Mouse (Mus musculus) forebrain, embryonic 14.5 days (tissue): Measurements from ENCODE around the gene Vash2. TPM values are rescaled to one million over a fixed set of nuclear protein-coding genes. Genes with fewer than 3 reads are reported as not detected.
"Not testable (repeated sequence)": the region's sequence is repeated elsewhere in the genome, so short reads cannot be mapped to it uniquely, and the experiment has no call there.

Source experiments
- ATAC-seq: fragments of 200-750 bp; cut with Nextera tagmentation; 2 replicates; pipeline ENCODE4 v1.8.0; 2017; ENCODE audit warnings: mild to moderate bottlenecking, moderate library complexity
- DNase-seq: peaks from one replicate; pipeline ENCODE4 v3.0.0-alpha.2; 2015; ENCODE audit warnings: low spot score
- H3K27ac ChIP-seq: fragments of 300-500 bp; sonication (generic); 2 replicates; pipeline ENCODE4 v1.5.1; 2014; ENCODE audit warnings: low read depth, mild to moderate bottlenecking, control low read depth, low read length, moderate library complexity
- H3K27me3 ChIP-seq: fragments of 300-500 bp; sonication (generic); replicated peaks from 2 replicates; pipeline ENCODE4 v1.6.1; 2014; ENCODE audit warnings: low read length, control low read depth, mixed read lengths; ENCODE audit not compliant: control insufficient read depth, insufficient read depth
- H3K36me3 ChIP-seq: fragments of 300-500 bp; sonication (generic); 2 replicates; pipeline ENCODE4 v1.6.1; 2014; ENCODE audit warnings: low read length, control low read depth; ENCODE audit not compliant: control insufficient read depth, insufficient read depth
- H3K4me1 ChIP-seq: fragments of 300-500 bp; sonication (generic); 2 replicates; pipeline ENCODE4 v1.6.1; 2014; ENCODE audit warnings: antibody characterized with exemption, low read length, control low read depth; ENCODE audit not compliant: control insufficient read depth, insufficient read depth
- H3K4me2 ChIP-seq: fragments of 300-500 bp; sonication (generic); 2 replicates; pipeline ENCODE4 v1.6.1; 2014; ENCODE audit warnings: mild to moderate bottlenecking, control low read depth, low read length
- H3K4me3 ChIP-seq: fragments of 300-500 bp; sonication (generic); 2 replicates; pipeline ENCODE4 v1.5.1; 2014; ENCODE audit warnings: low read depth, low read length, control low read depth
- H3K9ac ChIP-seq: fragments of 300-500 bp; sonication (generic); 2 replicates; pipeline ENCODE4 v1.6.1; 2014; ENCODE audit warnings: mild to moderate bottlenecking, low read length, control low read depth, moderate library complexity
- H3K9me3 ChIP-seq: fragments of 300-500 bp; sonication (generic); replicated peaks from 2 replicates; pipeline ENCODE4 v1.6.1; 2016; ENCODE audit warnings: low read length, control low read depth, mixed read lengths; ENCODE audit not compliant: control insufficient read depth
- WGBS: fragments of 180-500 bp; shearing (Covaris S2); extraction: QIAGEN DNeasy Blood & Tissue Kit; methylation state at CpG from one replicate; pipeline ENCODE4 v1.1.7; 2014; 5-methylcytosine and 5-hydroxymethylcytosine counted together
- polyA plus RNA-seq: library from polyadenylated mRNA; unstranded; fragments of >200 nt; fragmentation: Nextera tagmentation; extraction: Ambion mirVana; gene quantifications from 2 replicates; pipeline ENCODE4 v1.2.1, GENCODE M21; 2014

Vash2 gene
- 77.3 and 98.6 TPM in 2 replicates for polyA plus RNA-seq

DNA sequence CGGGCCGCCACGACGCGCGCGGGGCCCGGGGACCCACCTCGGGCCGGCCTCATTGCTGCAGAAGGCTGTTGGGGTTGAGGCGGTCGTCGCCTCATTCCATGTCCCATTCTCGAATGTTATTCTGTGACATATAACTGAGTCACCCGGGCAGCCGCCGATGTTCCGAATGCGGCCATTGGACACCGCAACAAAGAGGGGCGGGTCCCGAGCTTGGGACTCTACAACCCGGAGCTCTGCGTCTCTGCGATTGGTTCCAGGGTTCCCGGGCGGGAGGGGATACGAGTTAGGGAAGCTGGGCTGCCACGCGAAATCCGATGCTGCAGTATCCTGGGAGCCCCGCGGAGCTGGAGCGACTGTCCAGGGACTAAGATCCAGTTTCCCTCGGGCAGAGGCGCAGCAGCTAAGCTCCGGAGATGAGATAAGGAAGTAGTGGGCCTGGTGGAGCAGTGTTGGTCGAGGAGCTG lies at the start of gene Vash2:
Vash2 (minus strand) TSS at position 197 of the 464 bp plus-strand sequence.
- under 1% methylated on average over 38 of the region's 38 CpGs for WGBS
- peaks cover 11% of the 10 kb centered on the region for H3K36me3 ChIP-seq
- H3K9ac ChIP-seq = peak within 1 kb of the TSS; percentile 94
- H3K9me3 ChIP-seq = no peaks in the 10 kb centered on the region
- peak within 1 kb of the TSS; percentile 94 for H3K4me2 ChIP-seq
- DNase-seq = peak; percentile 98
- peak within 1 kb of the TSS; percentile 71 for H3K4me3 ChIP-seq
- peak; percentile 99 for ATAC-seq
- H3K27me3 ChIP-seq = no peaks in the 10 kb centered on the region
- H3K4me1 ChIP-seq = peaks cover 13% of the 10 kb centered on the region
- peak within 1 kb of the TSS; percentile 92 for H3K27ac ChIP-seq

DNA sequence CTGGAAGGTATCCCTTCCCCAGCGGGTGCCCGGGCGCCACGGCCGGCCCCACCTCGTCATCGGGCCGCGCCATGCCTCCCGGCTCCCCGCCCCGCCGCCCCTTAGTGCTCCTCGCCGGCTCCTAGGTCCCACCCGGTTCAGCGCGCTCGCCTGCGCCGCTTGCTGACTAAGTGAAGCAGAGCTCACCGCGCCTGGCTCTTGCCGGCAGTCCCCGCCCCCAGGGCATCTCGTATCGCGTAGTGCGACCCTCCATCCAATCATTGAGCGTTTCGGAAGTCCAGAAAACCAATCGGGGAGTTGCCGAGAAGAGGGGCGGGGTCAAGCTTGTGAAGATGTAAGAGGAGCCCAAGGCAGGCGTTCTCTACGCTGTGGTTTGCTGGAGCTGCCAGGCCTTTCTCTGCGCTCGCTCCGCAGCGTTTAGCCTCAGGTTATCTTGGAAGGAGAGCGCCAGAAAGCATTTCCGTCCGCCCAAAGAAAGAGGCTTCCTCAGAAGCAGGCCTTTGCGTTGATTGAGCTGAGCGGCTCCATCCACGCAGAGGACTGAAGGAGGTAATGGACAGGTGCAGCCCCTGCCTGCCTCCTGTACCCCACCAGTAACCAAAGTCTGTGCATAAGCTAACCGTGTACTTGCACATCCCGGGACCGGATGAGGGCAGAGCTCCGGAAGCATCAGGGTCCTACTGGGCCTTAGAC lies 47.1 kb upstream of the Vash2 start, which contains the start of gene Flvcr1:
Flvcr1 (minus strand) TSS at position 138 of the 693 bp plus-strand sequence.
- H3K4me1 ChIP-seq = peaks cover 13% of the 10 kb centered on the region
- DNase-seq (peak; percentile 100), ATAC-seq (peak; percentile 99)
- H3K9me3 ChIP-seq = no peaks in the 10 kb centered on the region
- H3K27ac ChIP-seq = peak within 1 kb of the TSS; percentile 94
- peaks cover 2% of the 10 kb centered on the region; the same call in 1 of the 2 replicates for H3K36me3 ChIP-seq
- H3K4me2 ChIP-seq = peak within 1 kb of the TSS; percentile 98
- peak within 1 kb of the TSS; percentile 84 for H3K9ac ChIP-seq
- WGBS = under 1% methylated on average over 50 of the region's 50 CpGs
- peak within 1 kb of the TSS; percentile 73 for H3K4me3 ChIP-seq
- no peaks in the 10 kb centered on the region for H3K27me3 ChIP-seq

DNA sequence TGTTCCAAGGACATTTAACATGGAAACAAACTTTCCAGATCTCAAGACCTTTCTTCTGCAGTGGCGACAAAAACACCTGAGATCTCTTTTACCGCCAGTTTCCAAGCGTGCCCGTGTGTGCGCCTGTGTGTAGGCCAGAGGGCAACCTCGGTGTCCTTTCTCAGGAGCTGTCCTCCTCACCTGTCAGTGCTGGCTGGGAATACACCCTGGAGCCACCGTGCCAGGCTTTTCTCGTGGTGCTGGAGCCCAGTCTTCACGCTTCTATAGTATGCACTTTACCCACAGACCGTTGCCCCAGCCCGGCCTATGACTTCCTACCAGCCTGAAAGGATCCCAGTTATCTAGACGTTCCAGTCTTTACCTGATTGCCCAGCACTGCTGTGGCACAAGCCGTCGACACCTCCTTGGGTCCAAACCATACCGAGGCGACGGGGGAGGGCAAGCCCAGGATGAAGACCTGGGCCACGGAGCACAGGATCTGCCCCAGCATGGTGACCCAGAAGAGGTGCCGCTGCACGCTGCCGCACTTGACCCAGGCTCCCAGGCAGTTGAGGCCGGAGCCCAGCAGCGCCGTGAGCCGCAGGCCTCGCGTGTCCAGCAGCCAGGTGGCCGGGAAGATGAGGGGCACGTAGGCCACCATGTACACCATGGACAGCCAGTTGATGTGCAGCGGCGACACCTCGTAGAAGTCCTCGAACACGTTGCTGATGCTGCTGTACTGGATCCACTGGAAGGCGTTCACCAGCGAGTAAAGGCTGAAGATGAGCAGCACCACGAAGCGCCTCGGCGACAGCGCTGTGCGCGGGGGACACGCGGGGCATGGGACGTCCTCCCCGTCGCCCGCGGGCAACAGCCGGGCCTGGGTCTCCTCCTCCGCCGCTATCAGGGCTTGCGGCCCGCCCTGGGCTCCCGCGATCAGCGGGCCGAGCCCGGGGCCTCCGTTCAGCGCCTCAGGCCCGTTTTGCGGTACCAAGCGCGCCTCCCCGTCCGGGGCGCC lies 46.2 kb upstream of the Vash2 start:
- peak overlapping the region; percentile 84 for H3K9ac ChIP-seq
- H3K27me3 ChIP-seq = no peaks in the 10 kb centered on the region
- H3K9me3 ChIP-seq = no peaks in the 10 kb centered on the region
- DNase-seq (no peak), ATAC-seq (no peak; the same call in 1 of the 2 replicates)
- peaks cover 2% of the 10 kb centered on the region; the same call in 1 of the 2 replicates for H3K36me3 ChIP-seq
- H3K27ac ChIP-seq = peak overlapping the region; percentile 80; the same call in 1 of the 2 replicates
- H3K4me2 ChIP-seq = peak overlapping the region; percentile 98
- peak overlapping the region; percentile 73 for H3K4me3 ChIP-seq
- WGBS = 1% methylated on average over 60 of the region's 69 CpGs
- peaks cover 13% of the 10 kb centered on the region for H3K4me1 ChIP-seq

DNA sequence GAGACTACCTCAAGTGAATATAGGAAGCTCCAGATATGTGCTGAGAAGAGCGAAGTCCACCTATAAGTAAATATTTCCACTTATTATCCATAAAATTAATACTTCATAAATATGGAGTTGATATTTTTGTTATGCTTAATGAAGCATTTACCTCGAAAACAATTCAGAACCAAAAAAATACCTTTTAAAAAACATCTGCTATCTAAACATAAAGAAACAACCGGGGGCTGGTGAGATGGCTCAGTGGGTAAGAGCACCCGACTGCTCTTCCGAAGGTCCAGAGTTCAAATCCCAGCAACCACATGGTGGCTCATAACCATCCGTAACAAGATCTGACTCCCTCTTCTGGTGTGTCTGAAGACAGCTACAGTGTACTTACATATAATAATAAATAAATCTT lies 44.7 kb upstream of the Vash2 start:
- H3K9me3 ChIP-seq, H3K27ac ChIP-seq, H3K9ac ChIP-seq, H3K4me3 ChIP-seq, H3K36me3 ChIP-seq, H3K4me2 ChIP-seq, DNase-seq, H3K27me3 ChIP-seq, ATAC-seq: not testable (repeated sequence)
- peaks cover 13% of the 10 kb centered on the region for H3K4me1 ChIP-seq
- 94% methylated on average over 5 of the region's 6 CpGs for WGBS

DNA sequence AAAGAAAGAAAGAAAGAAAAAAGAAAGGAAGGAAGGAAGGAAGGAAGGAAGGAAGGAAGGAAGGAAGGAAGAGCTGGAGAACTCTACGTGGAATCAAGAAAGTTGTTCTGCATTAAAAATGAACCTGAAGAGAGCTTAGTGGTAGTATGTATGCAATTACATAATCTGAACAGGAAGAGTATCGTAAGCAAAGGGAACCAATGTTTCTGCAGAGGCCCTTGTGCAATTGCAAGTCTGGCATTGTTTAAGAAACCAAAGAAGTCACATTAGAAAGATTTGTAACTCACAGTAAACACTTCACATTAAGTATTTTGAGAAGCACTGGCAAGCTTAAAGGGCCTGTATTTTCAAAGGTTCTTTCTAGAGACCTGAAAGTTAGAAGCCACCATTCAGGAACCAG lies 44.0 kb upstream of the Vash2 start:
- DNase-seq = no peak
- no peak overlapping the region for H3K4me2 ChIP-seq
- H3K4me1 ChIP-seq = peaks cover 13% of the 10 kb centered on the region
- no peak for ATAC-seq
- H3K27ac ChIP-seq = no peak overlapping the region
- WGBS = 91% methylated on average over 2 of the region's 2 CpGs
- H3K9me3 ChIP-seq = no peaks in the 10 kb centered on the region
- H3K36me3 ChIP-seq = peaks cover 2% of the 10 kb centered on the region; the same call in 1 of the 2 replicates
- no peak overlapping the region for H3K4me3 ChIP-seq
- H3K27me3 ChIP-seq = no peaks in the 10 kb centered on the region
- no peak overlapping the region for H3K9ac ChIP-seq

DNA sequence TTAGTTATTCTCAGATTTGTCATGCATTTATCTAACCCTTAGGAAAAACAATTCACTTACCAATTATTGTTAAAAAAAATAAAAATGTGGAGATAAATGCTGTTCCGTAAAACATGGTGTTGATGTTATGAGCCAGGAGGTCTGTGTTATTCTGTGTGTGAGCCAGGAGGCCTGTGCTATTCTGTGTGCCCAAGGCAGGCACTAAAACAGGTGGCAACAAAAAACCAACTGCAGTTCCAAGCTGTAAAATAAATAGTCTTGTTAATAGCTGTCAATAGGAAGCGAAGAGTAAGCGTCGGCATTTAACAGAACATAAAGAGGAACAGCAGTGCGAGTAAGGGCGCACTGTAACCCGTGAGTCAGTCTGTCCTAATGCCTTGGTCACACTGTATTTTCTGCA lies 41.9 kb upstream of the Vash2 start:
- ATAC-seq (no peak), DNase-seq (peak; percentile 37)
- peaks cover 2% of the 10 kb centered on the region; the same call in 1 of the 2 replicates for H3K36me3 ChIP-seq
- no peaks in the 10 kb centered on the region for H3K9me3 ChIP-seq
- no peak overlapping the region for H3K4me2 ChIP-seq
- no peak overlapping the region for H3K4me3 ChIP-seq
- no peaks in the 10 kb centered on the region for H3K27me3 ChIP-seq
- no peak overlapping the region for H3K9ac ChIP-seq
- peaks cover 6% of the 10 kb centered on the region; the same call in 1 of the 2 replicates for H3K4me1 ChIP-seq
- no peak overlapping the region for H3K27ac ChIP-seq
- WGBS = 81% methylated on average over 7 of the region's 7 CpGs

DNA sequence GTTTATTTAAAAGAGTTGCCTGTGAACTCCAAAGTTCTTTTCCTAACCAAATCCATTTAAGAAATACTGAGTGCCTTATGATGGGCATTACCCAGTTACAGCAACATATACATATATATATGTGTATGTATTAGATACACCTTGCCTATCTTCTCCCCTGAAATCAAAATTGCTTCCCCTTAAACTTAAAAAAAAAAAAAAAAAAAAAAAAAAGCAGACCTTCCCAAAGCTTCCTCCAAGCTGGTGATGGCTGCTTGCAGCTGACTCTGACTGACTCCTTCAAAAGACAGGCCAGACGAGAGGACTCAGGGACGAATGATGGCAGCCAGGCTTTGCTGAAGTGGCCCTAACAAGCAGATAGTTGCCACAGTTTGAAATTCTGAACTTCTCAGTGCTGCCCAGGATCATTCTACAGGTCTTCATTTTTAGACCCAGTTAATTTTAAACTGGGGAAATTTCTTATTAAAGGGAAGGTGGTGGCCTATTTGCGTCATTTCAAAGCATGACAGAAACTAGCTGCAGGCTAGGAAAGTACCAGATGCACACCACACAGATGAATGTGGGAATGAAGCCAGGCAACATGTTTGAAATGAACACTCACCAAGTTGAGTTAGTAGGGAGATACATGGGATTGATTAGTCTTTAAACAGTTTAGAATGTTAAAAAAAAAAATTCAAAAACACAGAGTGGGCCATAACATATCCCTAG lies 41.3 kb upstream of the Vash2 start:
- peak; percentile 47 for DNase-seq
- no peaks in the 10 kb centered on the region for H3K27me3 ChIP-seq
- H3K27ac ChIP-seq = no peak overlapping the region
- ATAC-seq = no peak
- peaks cover 2% of the 10 kb centered on the region; the same call in 1 of the 2 replicates for H3K36me3 ChIP-seq
- H3K4me3 ChIP-seq = no peak overlapping the region
- WGBS = 78% methylated on average over 3 of the region's 3 CpGs
- H3K9ac ChIP-seq = no peak overlapping the region
- H3K4me2 ChIP-seq = no peak overlapping the region
- H3K9me3 ChIP-seq = no peaks in the 10 kb centered on the region
- H3K4me1 ChIP-seq = peaks cover 6% of the 10 kb centered on the region; the same call in 1 of the 2 replicates

DNA sequence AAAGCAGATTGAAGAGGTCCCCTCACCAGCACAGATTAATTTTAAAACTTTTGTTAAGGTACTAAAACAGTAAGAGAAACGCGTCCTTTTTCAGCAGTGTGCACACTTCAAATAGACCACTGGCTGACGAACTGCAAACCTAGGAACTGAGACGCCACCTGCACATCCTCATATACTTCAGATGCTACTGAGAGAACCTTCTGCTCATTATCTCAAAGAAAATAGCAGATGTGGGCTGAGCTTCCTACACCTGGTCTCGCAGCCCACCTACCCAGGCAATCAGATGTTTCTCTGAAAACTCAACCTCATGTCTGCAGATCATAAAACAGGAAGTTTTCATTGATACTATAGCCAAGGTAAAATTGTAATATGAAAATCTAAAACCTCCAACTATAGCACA lies 40.7 kb upstream of the Vash2 start:
- Histone ChIP-seq H3K4me3 (no peak overlapping the region), H3K4me2 (no peak overlapping the region), H3K4me1 (peaks cover 2% of the 10 kb centered on the region; the same call in 1 of the 2 replicates), H3K27ac (no peak overlapping the region), H3K27me3 (no peaks in the 10 kb centered on the region), H3K9ac (no peak overlapping the region), H3K9me3 (no peaks in the 10 kb centered on the region), H3K36me3 (peaks cover 5% of the 10 kb centered on the region; the same call in 1 of the 2 replicates)
- no peak for ATAC-seq
- DNase-seq = no peak
- 90% methylated on average over 5 of the region's 5 CpGs for WGBS
